In the genomic region with DNA sequence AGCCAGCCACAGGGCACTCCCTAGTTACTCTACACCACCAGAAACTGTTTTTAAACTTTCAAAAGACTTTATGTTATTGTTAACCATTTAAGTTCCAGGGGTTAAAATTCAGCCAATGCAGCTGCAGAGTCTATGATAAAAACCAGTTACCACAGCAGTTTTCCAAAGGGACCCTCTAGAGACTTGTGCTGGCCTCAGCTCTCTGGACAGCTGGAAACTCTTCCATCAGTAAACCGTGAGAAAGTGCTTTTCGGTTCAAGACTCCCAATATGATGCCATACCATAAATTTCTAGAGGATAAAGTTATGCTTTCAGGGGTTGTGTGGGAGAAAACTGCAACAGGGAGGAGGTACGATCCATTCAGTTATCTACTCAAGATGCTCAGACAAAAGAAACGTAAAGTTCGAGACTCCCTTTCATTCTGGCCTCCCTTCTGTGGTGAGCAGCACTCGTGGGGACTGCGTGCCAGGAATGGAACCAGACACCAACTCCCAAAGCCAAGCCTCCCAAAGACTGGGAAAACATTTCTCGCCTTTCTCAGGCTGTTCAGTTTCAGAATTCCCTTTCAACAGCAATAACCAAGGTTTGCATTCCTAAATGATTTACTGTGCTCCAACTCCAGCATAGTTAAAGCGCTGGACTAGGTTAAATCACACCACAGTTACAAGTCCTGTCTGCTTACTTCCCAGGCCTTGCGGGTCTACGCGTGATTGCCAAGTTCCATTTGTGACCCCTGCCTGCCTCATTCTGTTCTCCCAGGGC, we compare ENCODE assay signal across 12 mouse cellular contexts. TPM values are rescaled to one million over a fixed set of nuclear protein-coding genes. Genes with fewer than 3 reads are reported as not detected.
DNase-seq lines count a peak whose midpoint lies in the region; ATAC-seq lines count a peak whose summit lies in the region.
"Had no signal": no experiment of that assay in that cellular context is flagged by ENCODE, and none has a peak within 500 bp of the region (broad histone marks: within the 10 kb centered on the region; RNA-seq: fewer than 3 reads in every experiment).

No protein-coding gene starts in this region.

- H3K36me3 ChIP-seq in forebrain, embryonic 15.5 days = peaks cover 16% of the 10 kb centered on the region
- H3K36me3 ChIP-seq in forebrain, embryonic 10.5 days (replicated peaks) = peaks cover 29% of the 10 kb centered on the region
- peaks cover 27% of the 10 kb centered on the region for H3K36me3 ChIP-seq in neural tube, embryonic 13.5 days

- H3K4me3 ChIP-seq in forebrain, embryonic 15.5 days = no peak overlapping the region
- no peak overlapping the region for H3K4me3 ChIP-seq in forebrain, embryonic 10.5 days
- H3K4me3 ChIP-seq in neural tube, embryonic 13.5 days = no peak overlapping the region

- H3K4me2 ChIP-seq in forebrain, embryonic 15.5 days (replicated peaks) = no peak overlapping the region
- no peak overlapping the region for H3K4me2 ChIP-seq in neural tube, embryonic 13.5 days

- 67% methylated on average over 12 of the region's 12 CpGs for whole genome bisulfite sequencing in forebrain, embryonic 15.5 days
- 90% methylated on average over 12 of the region's 12 CpGs for WGBS in forebrain, embryonic 10.5 days
- 70% methylated on average over 12 of the region's 12 CpGs for WGBS in neural tube, embryonic 13.5 days

- DNase-seq in forebrain, embryonic 10.5 days (ENCODE audit: extremely low spot score, low spot score) = no peak
- DNase-seq in neural tube, embryonic 10.5 days (ENCODE audit: extremely low spot score, low spot score) = no peak
- DNase-seq in heart, postnatal 25 days (ENCODE audit: low spot score) = peak; percentile 42
- DNase-seq in left cerebral cortex, postnatal 25 days (ENCODE audit: low spot score in 2 of 2) = no peak
- no peak for DNase-seq in cerebellum, postnatal 14 days
- no peak for DNase-seq in embryo, embryonic 10 days (ENCODE audit: low spot score)
- DNase-seq: kidney, adult 8-10 months; liver, postnatal 0 days; spleen, adult 18-20 months had no signal

- H3K9me3 ChIP-seq in forebrain, embryonic 15.5 days = no peaks in the 10 kb centered on the region
- H3K9me3 ChIP-seq in forebrain, embryonic 10.5 days = no peaks in the 10 kb centered on the region
- no peaks in the 10 kb centered on the region for H3K9me3 ChIP-seq in neural tube, embryonic 13.5 days

- H3K4me1 ChIP-seq in forebrain, embryonic 15.5 days = no peaks in the 10 kb centered on the region
- H3K4me1 ChIP-seq in forebrain, embryonic 10.5 days = peaks cover 16% of the 10 kb centered on the region
- H3K4me1 ChIP-seq in neural tube, embryonic 13.5 days (replicated peaks) = no peaks in the 10 kb centered on the region; the same call in 1 of the 2 replicates

- H3K27ac ChIP-seq in forebrain, embryonic 15.5 days (replicated peaks) = 0 out of 2 replicates have a peak overlapping the region, but pooled peaks have one; percentile 3
- no peak overlapping the region for H3K27ac ChIP-seq in forebrain, embryonic 10.5 days
- H3K27ac ChIP-seq in neural tube, embryonic 13.5 days (replicated peaks) = 0 out of 2 replicates have a peak overlapping the region, but pooled peaks have one; percentile 24

- no peak overlapping the region for H3K9ac ChIP-seq in forebrain, embryonic 15.5 days (replicated peaks)
- no peak overlapping the region for H3K9ac ChIP-seq in neural tube, embryonic 13.5 days
- H3K9ac ChIP-seq: liver, postnatal 0 days had no signal

- no peaks in the 10 kb centered on the region for H3K27me3 ChIP-seq in forebrain, embryonic 15.5 days
- no peaks in the 10 kb centered on the region for H3K27me3 ChIP-seq in forebrain, embryonic 10.5 days (ENCODE audit: poor library complexity, severe bottlenecking)
- H3K27me3 ChIP-seq in neural tube, embryonic 13.5 days = no peaks in the 10 kb centered on the region
- H3K27me3 ChIP-seq: Patski had no signal

- intact Hi-C loops in heart, postnatal 25 days (cut with DNase I) = no loop called here
- intact Hi-C loops in left cerebral cortex, postnatal 25 days (cut with DNase I) = no loop called here

- ATAC-seq in forebrain, embryonic 15.5 days (replicated peaks) = no peak
- ATAC-seq in neural tube, embryonic 13.5 days (ENCODE audit: low read depth) = no peak
- ATAC-seq: liver, postnatal 0 days; Patski had no signal

RNA-seq across cellular contexts. Expression of a gene that starts 31.1 kb away (rescaled TPM):
- 55.2 and 58.4 TPM in 2 replicates for polyA plus RNA-seq in forebrain, embryonic 15.5 days (2015; fragmentation: Nextera tagmentation; extraction: Ambion mirVana)
- 39.5 and 41.0 TPM in 2 replicates for polyA plus RNA-seq in forebrain, embryonic 10.5 days (2016; fragmentation: Nextera tagmentation; extraction: Ambion mirVana)
- 42.6 and 43.5 TPM in 2 replicates for polyA plus RNA-seq in neural tube, embryonic 13.5 days (2015; fragmentation: Nextera tagmentation; extraction: Ambion mirVana)
- total RNA-seq in heart, postnatal 25 days (2021) = 10 to 100 TPM; 33.3 to 38.3 TPM
- 10 to 100 TPM; 49.6 to 49.7 TPM for total RNA-seq in left cerebral cortex, postnatal 25 days (2021)
